Mouse (Mus musculus) liver, embryonic 14.5 days (tissue): ENCODE data around the gene Wdr25.

Experiments
- CTCF ChIP-seq: IDR thresholded peaks from 2 replicates; pipeline ENCODE4 v1.5.1; 2016; ENCODE audit warnings: antibody characterized with exemption, low read depth, control low read depth
- EP300 ChIP-seq: IDR thresholded peaks from 2 replicates; pipeline ENCODE4 v1.6.1; 2016; ENCODE audit warnings: antibody characterized with exemption, low read depth

- TF ChIP-seq EP300 = no peak
- no peak for TF ChIP-seq CTCF
Observed at GRCm38 (mm10) chr12:108985025-108985424, 91.6 kb downstream of the Wdr25 start.
